Mouse (Mus musculus): ENCODE measurements around the gene Luc7l. TPM values are rescaled to one million over a fixed set of nuclear protein-coding genes. Genes with fewer than 3 reads are reported as not detected.

Luc7l gene
- polyA plus RNA-seq (2016; fragmentation: Nextera tagmentation; extraction: Ambion mirVana), result 135 and 138 TPM in 2 replicates

- Histone ChIP-seq H3K4me3 (peak within 1 kb of the TSS; percentile 78), H3K4me1 (peaks cover 12% of the 10 kb centered on the region), H3K9me3 (no peaks in the 10 kb centered on the region), H3K36me3 (replicated peaks) (peaks cover 35% of the 10 kb centered on the region), H3K27me3 (replicated peaks; ENCODE audit: low read depth, poor library complexity, severe bottlenecking) (no peaks in the 10 kb centered on the region), H3K27ac (replicated peaks) (peak within 1 kb of the TSS; percentile 96)
- peak; percentile 95 for DNase-seq (ENCODE audit: low spot score)
- WGBS, result under 1% methylated on average over 43 of the region's 43 CpGs
These were observed at the start of gene Luc7l for GRCm38 (mm10) chr17:26252539-26253251. TSS of gene Luc7l (plus strand) at chr17:26252896.

GRCm38 (mm10) chr17:26203321-26203811 is 49.3 kb upstream of the Luc7l start:
- WGBS, result 1% methylated on average over 30 of the region's 30 CpGs
- peaks cover 41% of the 10 kb centered on the region for H3K4me1 ChIP-seq
- peaks cover 8% of the 10 kb centered on the region for H3K36me3 ChIP-seq (replicated peaks)
- peak overlapping the region; percentile 61 for H3K4me3 ChIP-seq
- no peaks in the 10 kb centered on the region for H3K9me3 ChIP-seq
- peak; percentile 47 for DNase-seq (ENCODE audit: low spot score)
- peaks cover 77% of the 10 kb centered on the region for H3K27me3 ChIP-seq (replicated peaks; ENCODE audit: low read depth, poor library complexity, severe bottlenecking)
- peak overlapping the region; percentile 11; the same call in 1 of the 2 replicates for H3K27ac ChIP-seq (replicated peaks)

- no peak overlapping the region for H3K4me3 ChIP-seq
- H3K36me3 ChIP-seq (replicated peaks), result no peaks in the 10 kb centered on the region
- no peak overlapping the region for H3K27ac ChIP-seq (replicated peaks)
- no peak for DNase-seq (ENCODE audit: low spot score)
- H3K27me3 ChIP-seq (replicated peaks; ENCODE audit: low read depth, poor library complexity, severe bottlenecking), result peaks cover 63% of the 10 kb centered on the region
- H3K4me1 ChIP-seq, result peaks cover 41% of the 10 kb centered on the region
- 38% methylated on average over 11 of the region's 11 CpGs for WGBS
- no peaks in the 10 kb centered on the region for H3K9me3 ChIP-seq
These were observed 47.9 kb upstream of the Luc7l start for GRCm38 (mm10) chr17:26204766-26205165.

- Histone ChIP-seq H3K36me3 (replicated peaks) (no peaks in the 10 kb centered on the region), H3K4me1 (peaks cover 29% of the 10 kb centered on the region), H3K9me3 (no peaks in the 10 kb centered on the region), H3K4me3 (no peak overlapping the region), H3K27ac (replicated peaks) (no peak overlapping the region), H3K27me3 (replicated peaks; ENCODE audit: low read depth, poor library complexity, severe bottlenecking) (peaks cover 47% of the 10 kb centered on the region)
- no peak for DNase-seq (ENCODE audit: low spot score)
- 77% methylated on average over 1 of the region's 1 CpGs for WGBS
These were observed 46.3 kb upstream of the Luc7l start for GRCm38 (mm10) chr17:26206392-26206791.

GRCm38 (mm10) chr17:26207686-26208085 is 45.0 kb upstream of the Luc7l start, which contains the start of gene Arhgdig:
TSS of gene Arhgdig (minus strand) at chr17:26207786.
- Histone ChIP-seq H3K4me1 (peaks cover 24% of the 10 kb centered on the region), H3K9me3 (no peaks in the 10 kb centered on the region), H3K36me3 (replicated peaks) (no peaks in the 10 kb centered on the region), H3K27ac (replicated peaks) (no peak within 1 kb of the TSS), H3K4me3 (no peak within 1 kb of the TSS), H3K27me3 (replicated peaks; ENCODE audit: low read depth, poor library complexity, severe bottlenecking) (peaks cover 34% of the 10 kb centered on the region)
- DNase-seq (ENCODE audit: low spot score), result no peak
- WGBS, result 93% methylated on average over 12 of the region's 12 CpGs

- Histone ChIP-seq H3K4me1 (no peaks in the 10 kb centered on the region), H3K27ac (replicated peaks) (no peak overlapping the region), H3K36me3 (replicated peaks) (peaks cover 8% of the 10 kb centered on the region; the same call in 1 of the 2 replicates), H3K9me3 (no peaks in the 10 kb centered on the region), H3K4me3 (no peak overlapping the region), H3K27me3 (replicated peaks; ENCODE audit: low read depth, poor library complexity, severe bottlenecking) (no peaks in the 10 kb centered on the region)
- DNase-seq (ENCODE audit: low spot score), result no peak
- 92% methylated on average over 7 of the region's 7 CpGs for WGBS
These were observed 40.5 kb upstream of the Luc7l start for GRCm38 (mm10) chr17:26212241-26212640.

GRCm38 (mm10) chr17:26212681-26213080 is 40.0 kb upstream of the Luc7l start:
- no peak overlapping the region for H3K27ac ChIP-seq (replicated peaks)
- no peaks in the 10 kb centered on the region for H3K27me3 ChIP-seq (replicated peaks; ENCODE audit: low read depth, poor library complexity, severe bottlenecking)
- 91% methylated on average over 11 of the region's 11 CpGs for WGBS
- no peak overlapping the region for H3K4me3 ChIP-seq
- DNase-seq (ENCODE audit: low spot score), result no peak
- H3K9me3 ChIP-seq, result no peaks in the 10 kb centered on the region
- peaks cover 8% of the 10 kb centered on the region; the same call in 1 of the 2 replicates for H3K36me3 ChIP-seq (replicated peaks)
- no peaks in the 10 kb centered on the region for H3K4me1 ChIP-seq

- no peak overlapping the region for H3K27ac ChIP-seq (replicated peaks)
- no peaks in the 10 kb centered on the region for H3K4me1 ChIP-seq
- H3K9me3 ChIP-seq, result no peaks in the 10 kb centered on the region
- no peak for DNase-seq (ENCODE audit: low spot score)
- peaks cover 8% of the 10 kb centered on the region; the same call in 1 of the 2 replicates for H3K36me3 ChIP-seq (replicated peaks)
- no peak overlapping the region for H3K4me3 ChIP-seq
- H3K27me3 ChIP-seq (replicated peaks; ENCODE audit: low read depth, poor library complexity, severe bottlenecking), result no peaks in the 10 kb centered on the region
- WGBS, result 71% methylated on average over 2 of the region's 2 CpGs
These were observed 31.2 kb upstream of the Luc7l start for GRCm38 (mm10) chr17:26221508-26221907.

- H3K27ac ChIP-seq (replicated peaks), result no peak overlapping the region
- WGBS, result 88% methylated on average over 12 of the region's 12 CpGs
- H3K9me3 ChIP-seq, result no peaks in the 10 kb centered on the region
- no peaks in the 10 kb centered on the region for H3K27me3 ChIP-seq (replicated peaks; ENCODE audit: low read depth, poor library complexity, severe bottlenecking)
- no peak overlapping the region for H3K4me3 ChIP-seq
- no peaks in the 10 kb centered on the region for H3K4me1 ChIP-seq
- DNase-seq (ENCODE audit: low spot score), result no peak
- no peaks in the 10 kb centered on the region; the same call in 1 of the 2 replicates for H3K36me3 ChIP-seq (replicated peaks)
These were observed 27.5 kb upstream of the Luc7l start for GRCm38 (mm10) chr17:26225150-26225549.

- WGBS, result 94% methylated on average over 5 of the region's 5 CpGs
- H3K4me1 ChIP-seq, result no peaks in the 10 kb centered on the region
- H3K4me3 ChIP-seq, result no peak overlapping the region
- DNase-seq (ENCODE audit: low spot score), result no peak
- H3K27ac ChIP-seq (replicated peaks), result no peak overlapping the region
- H3K27me3 ChIP-seq (replicated peaks; ENCODE audit: low read depth, poor library complexity, severe bottlenecking), result no peaks in the 10 kb centered on the region
- no peaks in the 10 kb centered on the region for H3K9me3 ChIP-seq
- no peaks in the 10 kb centered on the region for H3K36me3 ChIP-seq (replicated peaks)
These were observed 22.9 kb upstream of the Luc7l start for GRCm38 (mm10) chr17:26229776-26230175.

- Histone ChIP-seq H3K36me3 (replicated peaks) (no peaks in the 10 kb centered on the region), H3K4me1 (peaks cover 14% of the 10 kb centered on the region), H3K27ac (replicated peaks) (no peak overlapping the region), H3K27me3 (replicated peaks; ENCODE audit: low read depth, poor library complexity, severe bottlenecking) (no peaks in the 10 kb centered on the region), H3K9me3 (no peaks in the 10 kb centered on the region), H3K4me3 (no peak overlapping the region)
- DNase-seq (ENCODE audit: low spot score), result no peak
- 90% methylated on average over 5 of the region's 5 CpGs for WGBS
These were observed 21.5 kb upstream of the Luc7l start for GRCm38 (mm10) chr17:26231156-26231555.

GRCm38 (mm10) chr17:26232863-26233262 is 19.8 kb upstream of the Luc7l start:
- Histone ChIP-seq H3K27ac (replicated peaks) (no peak overlapping the region), H3K4me3 (no peak overlapping the region), H3K36me3 (replicated peaks) (no peaks in the 10 kb centered on the region), H3K27me3 (replicated peaks; ENCODE audit: low read depth, poor library complexity, severe bottlenecking) (no peaks in the 10 kb centered on the region), H3K9me3 (no peaks in the 10 kb centered on the region), H3K4me1 (peaks cover 20% of the 10 kb centered on the region)
- no peak for DNase-seq (ENCODE audit: low spot score)
- 72% methylated on average over 8 of the region's 8 CpGs for WGBS

GRCm38 (mm10) chr17:26234386-26234785 is 18.3 kb upstream of the Luc7l start:
- Histone ChIP-seq H3K9me3 (no peaks in the 10 kb centered on the region), H3K36me3 (replicated peaks) (no peaks in the 10 kb centered on the region), H3K4me3 (no peak overlapping the region), H3K27ac (replicated peaks) (no peak overlapping the region), H3K4me1 (peaks cover 20% of the 10 kb centered on the region), H3K27me3 (replicated peaks; ENCODE audit: low read depth, poor library complexity, severe bottlenecking) (no peaks in the 10 kb centered on the region)
- DNase-seq (ENCODE audit: low spot score), result no peak
- 92% methylated on average over 8 of the region's 8 CpGs for WGBS
